Mouse (Mus musculus): ENCODE results near the gene Gpr27. TPM values are rescaled to one million over a fixed set of nuclear protein-coding genes. Genes with fewer than 3 reads are reported as not detected.

The Gpr27 gene
- polyA plus RNA-seq, 1 experiment from 2014 or later = 10.4 TPM

DNA sequence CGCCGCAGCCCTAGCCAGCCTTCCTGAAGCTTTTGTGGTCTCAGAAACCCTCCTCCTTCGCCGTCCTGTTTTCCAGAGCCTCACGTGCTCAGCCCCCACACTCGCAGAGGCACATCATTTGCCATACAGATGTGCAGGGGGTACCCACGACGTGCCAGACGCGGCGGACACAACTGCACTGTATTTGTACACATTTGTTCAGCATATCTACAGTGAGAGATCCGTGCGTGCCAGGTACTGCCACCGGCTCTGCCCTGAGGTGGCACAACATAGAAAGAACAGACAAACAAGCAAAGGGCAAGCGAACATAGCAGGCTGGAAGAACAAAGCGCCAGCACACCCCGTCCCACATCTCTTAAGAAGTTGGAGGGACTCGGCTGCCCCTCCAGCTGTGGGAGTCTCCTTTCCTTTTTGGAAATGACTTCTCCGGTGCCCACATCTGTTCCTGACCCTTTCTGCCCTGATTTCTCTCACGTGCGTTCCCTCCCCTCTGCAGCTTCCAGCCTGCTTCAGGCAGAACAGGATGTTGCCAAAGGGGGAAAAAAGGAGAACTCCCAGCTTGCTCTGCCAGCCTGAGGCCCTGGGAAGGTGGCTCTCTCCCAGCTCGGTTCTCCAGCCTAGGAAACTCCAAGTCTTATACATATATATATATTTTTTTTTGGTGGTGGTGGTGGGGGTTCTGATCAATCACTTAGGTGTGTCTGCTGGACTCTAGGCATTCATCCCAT lies 34.3 kb downstream of the Gpr27 start:
- peak overlapping the region; percentile 99 for H3K4me2 ChIP-seq (replicated peaks)
- H3K9me3 ChIP-seq = no peaks in the 10 kb centered on the region
- peaks cover 13% of the 10 kb centered on the region for H3K4me1 ChIP-seq
- H3K36me3 ChIP-seq = no peaks in the 10 kb centered on the region
- peak overlapping the region; percentile 49 for H3K4me3 ChIP-seq
- H3K9ac ChIP-seq = peak overlapping the region; percentile 56
- H3K27me3 ChIP-seq (replicated peaks) = peaks cover 39% of the 10 kb centered on the region
- ATAC-seq (ENCODE audit: low FRiP score, low read depth) = no peak
- WGBS = 2% methylated on average over 22 of the region's 22 CpGs
- H3K27ac ChIP-seq = no peak overlapping the region

DNA sequence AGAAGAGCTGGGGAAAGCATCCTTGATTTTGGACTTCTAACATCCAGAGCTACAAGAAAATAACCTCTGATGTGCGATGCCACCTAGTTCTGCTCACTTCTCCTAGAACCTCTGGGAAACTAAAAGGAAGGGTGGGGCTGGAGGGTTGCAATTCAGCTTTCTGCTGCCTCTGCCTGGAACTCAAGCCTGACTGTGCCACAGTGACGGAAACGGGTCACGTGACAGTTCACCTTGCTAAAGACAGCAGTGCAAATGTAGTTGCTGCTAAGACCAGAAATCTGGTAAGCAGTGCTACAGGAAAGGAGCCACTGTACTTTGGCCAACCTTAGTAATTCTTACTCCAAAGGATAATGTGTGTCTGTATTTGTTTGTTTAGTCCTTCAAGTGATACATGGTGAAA lies 37.4 kb downstream of the Gpr27 start:
- no peaks in the 10 kb centered on the region for H3K36me3 ChIP-seq
- peaks cover 37% of the 10 kb centered on the region for H3K27me3 ChIP-seq (replicated peaks)
- H3K9ac ChIP-seq = no peak overlapping the region
- ATAC-seq (ENCODE audit: low FRiP score, low read depth) = no peak
- H3K4me2 ChIP-seq (replicated peaks) = no peak overlapping the region
- H3K9me3 ChIP-seq = no peaks in the 10 kb centered on the region
- peaks cover 13% of the 10 kb centered on the region for H3K4me1 ChIP-seq
- 90% methylated on average over 4 of the region's 4 CpGs for WGBS
- H3K27ac ChIP-seq = no peak overlapping the region
- no peak overlapping the region for H3K4me3 ChIP-seq

DNA sequence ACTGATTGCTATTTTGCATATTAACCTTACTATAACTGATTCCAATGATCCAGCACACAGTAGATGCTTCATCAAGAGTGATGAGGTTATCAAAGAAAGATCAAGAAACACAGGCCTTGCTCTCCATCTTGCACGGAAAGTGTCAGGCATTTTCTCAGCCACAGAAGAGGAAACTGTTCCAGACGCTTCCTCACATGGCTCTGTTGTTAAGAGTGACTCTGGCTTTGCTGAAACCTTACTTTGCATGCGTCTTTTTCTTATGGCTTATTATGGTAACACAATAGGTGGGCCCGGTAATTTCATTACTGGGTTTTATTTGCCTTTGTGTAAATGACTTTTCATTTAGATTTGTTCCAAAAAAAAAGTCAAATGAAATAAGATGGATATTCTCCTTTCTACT lies 39.4 kb downstream of the Gpr27 start:
- no peak for ATAC-seq (ENCODE audit: low FRiP score, low read depth)
- Histone ChIP-seq H3K9ac (no peak overlapping the region), H3K4me2 (replicated peaks) (no peak overlapping the region), H3K27me3 (replicated peaks) (peaks cover 17% of the 10 kb centered on the region), H3K27ac (no peak overlapping the region), H3K4me1 (no peaks in the 10 kb centered on the region), H3K4me3 (no peak overlapping the region), H3K36me3 (no peaks in the 10 kb centered on the region), H3K9me3 (no peaks in the 10 kb centered on the region)
- WGBS = 82% methylated on average over 4 of the region's 4 CpGs

DNA sequence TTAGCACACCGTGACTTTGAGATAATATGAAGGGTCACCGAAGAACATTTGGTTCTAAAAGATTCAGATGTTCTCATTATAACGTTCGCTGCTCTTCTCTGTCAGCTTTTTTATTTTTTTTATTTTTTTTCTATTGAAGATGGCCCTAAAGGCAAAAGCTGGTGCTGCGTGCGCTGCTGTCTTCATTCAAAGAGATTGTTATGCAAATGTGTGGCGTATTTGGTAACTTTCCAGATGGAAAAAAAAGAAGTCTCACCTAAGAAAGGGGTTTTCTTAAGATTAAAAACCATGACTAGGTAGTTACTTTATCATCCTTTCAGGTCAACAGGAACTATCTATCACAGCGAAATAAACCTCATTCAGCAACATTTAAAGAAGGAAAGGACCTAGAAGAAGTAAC lies 40.2 kb downstream of the Gpr27 start:
- no peaks in the 10 kb centered on the region for H3K4me1 ChIP-seq
- 66% methylated on average over 8 of the region's 8 CpGs for WGBS
- H3K36me3 ChIP-seq = no peaks in the 10 kb centered on the region
- no peaks in the 10 kb centered on the region for H3K9me3 ChIP-seq
- no peak overlapping the region for H3K4me3 ChIP-seq
- ATAC-seq (ENCODE audit: low FRiP score, low read depth) = no peak
- H3K27ac ChIP-seq = no peak overlapping the region
- no peak overlapping the region for H3K9ac ChIP-seq
- peaks cover 10% of the 10 kb centered on the region for H3K27me3 ChIP-seq (replicated peaks)
- no peak overlapping the region for H3K4me2 ChIP-seq (replicated peaks)

DNA sequence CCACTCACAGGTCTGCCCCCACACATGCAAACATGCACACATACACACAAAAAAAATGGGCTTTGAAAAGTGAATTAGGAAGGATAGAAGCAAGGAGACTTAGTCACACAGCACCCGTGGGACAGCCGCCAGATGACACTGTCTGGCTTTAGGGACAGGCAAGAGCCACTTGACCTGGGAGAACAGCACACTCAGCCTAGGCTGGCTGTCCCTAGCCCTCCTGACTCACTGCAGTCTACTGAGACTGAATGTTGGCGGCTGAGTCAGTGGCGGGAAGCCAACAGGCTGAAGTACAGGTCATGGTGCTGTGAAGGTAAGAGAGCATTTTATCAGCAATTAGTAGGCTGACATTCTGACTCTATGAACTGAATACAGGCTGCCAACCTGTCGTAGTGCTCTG lies 42.2 kb downstream of the Gpr27 start:
- peaks cover 3% of the 10 kb centered on the region; the same call in 1 of the 2 replicates for H3K27me3 ChIP-seq (replicated peaks)

DNA sequence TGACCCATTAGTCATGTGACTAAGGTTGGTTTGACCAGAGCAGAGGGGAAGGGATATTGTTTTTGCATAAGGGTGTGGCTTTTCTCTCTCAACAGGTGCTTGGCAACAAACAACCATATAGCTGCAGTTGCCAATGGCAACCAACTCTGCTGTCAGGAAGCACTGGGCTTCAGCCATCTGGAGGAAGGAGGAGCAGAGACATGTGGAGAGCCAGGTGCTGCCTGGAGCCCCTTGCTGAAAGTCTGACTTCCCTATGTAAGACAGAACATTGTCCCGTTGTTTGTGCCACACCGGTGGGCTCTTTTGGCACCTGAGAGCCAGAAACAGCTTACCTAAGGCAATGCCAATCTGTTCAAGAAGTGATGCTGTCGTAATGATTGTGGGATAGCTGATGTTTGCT lies 50.4 kb downstream of the Gpr27 start:
- H3K4me2 ChIP-seq (replicated peaks) = no peak overlapping the region

More for the DNA sequence above, 42.2 kb downstream of the Gpr27 start:
- H3K9me3 ChIP-seq = no peaks in the 10 kb centered on the region
- no peak overlapping the region for H3K9ac ChIP-seq
- H3K36me3 ChIP-seq = no peaks in the 10 kb centered on the region
- H3K4me2 ChIP-seq (replicated peaks) = no peak overlapping the region
- 85% methylated on average over 5 of the region's 5 CpGs for WGBS
- no peak overlapping the region for H3K27ac ChIP-seq
- ATAC-seq (ENCODE audit: low FRiP score, low read depth) = no peak
- H3K4me1 ChIP-seq = no peaks in the 10 kb centered on the region
- no peak overlapping the region for H3K4me3 ChIP-seq

More for the DNA sequence above, 50.4 kb downstream of the Gpr27 start:
- ATAC-seq (ENCODE audit: low FRiP score, low read depth) = no peak
- Histone ChIP-seq H3K27ac (no peak overlapping the region), H3K36me3 (no peaks in the 10 kb centered on the region), H3K9me3 (no peaks in the 10 kb centered on the region), H3K9ac (no peak overlapping the region), H3K27me3 (replicated peaks) (no peaks in the 10 kb centered on the region), H3K4me1 (no peaks in the 10 kb centered on the region), H3K4me3 (no peak overlapping the region)
- 76% methylated on average over 3 of the region's 3 CpGs for WGBS

Other genes starting within 250 kb of the Gpr27 start
- 82.2 and 91.8 TPM in 2 replicates for gene Foxp1, start 170.0 kb upstream of the Gpr27 start, polyA plus RNA-seq (2016; fragmentation: Nextera tagmentation; extraction: Ambion mirVana)
- gene Eif4e3, start 25.9 kb upstream of the Gpr27 start, polyA plus RNA-seq (2016; fragmentation: Nextera tagmentation; extraction: Ambion mirVana) = 12.8 and 14.3 TPM in 2 replicates
- 3.2 and 4.8 TPM in 2 replicates for gene Gm20696, start 25.9 kb upstream of the Gpr27 start, polyA plus RNA-seq (2016; fragmentation: Nextera tagmentation; extraction: Ambion mirVana)
- gene Prok2, start 33.7 kb downstream of the Gpr27 start, polyA plus RNA-seq (2016; fragmentation: Nextera tagmentation; extraction: Ambion mirVana) = 0.33 TPM in 1 of 2 replicates, not detected in the other

Measured in neural tube, embryonic 12.5 days (tissue).